Mouse (Mus musculus) liver, postnatal 0 days (tissue): ENCODE measurements at regions not wholly inside any gene's neighbourhood (a gene's known extent, or its start where the extent isn't known, plus 50 kb on each side); places are given as distances from the start of the nearest gene placed in this dataset.

ENCODE experiments used
- ATAC-seq: fragments of 200-750 bp; cut with Nextera tagmentation; 2 replicates; pipeline ENCODE4 v1.8.0; 2017; ENCODE audit warnings: mild to moderate bottlenecking, moderate library complexity
- DNase-seq: peaks from one replicate; pipeline ENCODE4 v3.0.0-alpha.2; 2016
- H3K27ac ChIP-seq: fragments of 300-500 bp; sonication (generic); 2 replicates; pipeline ENCODE4 v1.5.1; 2014; ENCODE audit warnings: antibody characterized with exemption, moderate library complexity, mild to moderate bottlenecking, low read depth
- H3K27me3 ChIP-seq: fragments of 300-500 bp; sonication (generic); 2 replicates; pipeline ENCODE4 v1.6.1; 2014; ENCODE audit warnings: low read length, control low read depth, mixed read lengths; ENCODE audit not compliant: insufficient read depth
- H3K36me3 ChIP-seq: fragments of 300-500 bp; sonication (generic); replicated peaks from 2 replicates; pipeline ENCODE4 v1.6.1; 2014; ENCODE audit warnings: mild to moderate bottlenecking, control low read depth, low read length, moderate library complexity, mixed read lengths; ENCODE audit not compliant: insufficient read depth
- H3K4me1 ChIP-seq: fragments of 300-500 bp; sonication (generic); 2 replicates; pipeline ENCODE4 v1.6.1; 2014; ENCODE audit warnings: antibody characterized with exemption, mild to moderate bottlenecking, control low read depth; ENCODE audit not compliant: insufficient read depth
- H3K4me2 ChIP-seq: fragments of 300-500 bp; sonication (generic); 2 replicates; pipeline ENCODE4 v1.6.1; 2014; ENCODE audit warnings: low read depth, mild to moderate bottlenecking, low read length, moderate library complexity, mixed read lengths
- H3K4me3 ChIP-seq: fragments of 300-500 bp; sonication (generic); 2 replicates; pipeline ENCODE4 v1.5.1; 2014; ENCODE audit warnings: low read depth, low read length
- H3K9ac ChIP-seq: fragments of 300-500 bp; sonication (generic); replicated peaks from 2 replicates; pipeline ENCODE4 v1.6.1; 2014; ENCODE audit warnings: mild to moderate bottlenecking, moderate library complexity
- H3K9me3 ChIP-seq: fragments of 300-500 bp; sonication (generic); 2 replicates; pipeline ENCODE4 v1.6.1; 2016; ENCODE audit warnings: mild to moderate bottlenecking, control low read depth, low read length, mixed read lengths
- CTCF ChIP-seq: sonication (generic); IDR thresholded peaks from 2 replicates; pipeline ENCODE4 v1.5.1; 2016; ENCODE audit warnings: antibody characterized with exemption, low read depth
- EP300 ChIP-seq: IDR thresholded peaks from 2 replicates; pipeline ENCODE4 v1.6.1; 2016; ENCODE audit warnings: antibody characterized with exemption, low read depth, mild to moderate bottlenecking
- WGBS: fragments of 180-500 bp; shearing (Covaris S2); extraction: QIAGEN DNeasy Blood & Tissue Kit; methylation state at CpG from one replicate; pipeline ENCODE4 v1.1.7; 2014; ENCODE audit not compliant: insufficient replicate concordance; 5-methylcytosine and 5-hydroxymethylcytosine counted together

- H3K9ac ChIP-seq: no peak overlapping the region
- no peaks in the 10 kb centered on the region for H3K9me3 ChIP-seq
- no peaks in the 10 kb centered on the region for H3K4me1 ChIP-seq
- 87% methylated on average over 1 of the region's 1 CpGs for WGBS
- TF ChIP-seq CTCF (no peak), EP300 (no peak)
- no peak overlapping the region for H3K4me2 ChIP-seq
- no peak for ATAC-seq
- H3K36me3 ChIP-seq: no peaks in the 10 kb centered on the region
- no peak overlapping the region for H3K4me3 ChIP-seq
- no peak for DNase-seq
- no peaks in the 10 kb centered on the region for H3K27me3 ChIP-seq
- H3K27ac ChIP-seq: no peak overlapping the region
These were observed 122.7 kb upstream of the Kbtbd8 start for GRCm38 (mm10) chr6:94994376-94994775.

GRCm38 (mm10) chr6:94987427-94987826 is 129.6 kb upstream of the Kbtbd8 start:
- no peak overlapping the region for H3K27ac ChIP-seq
- no peak overlapping the region for H3K4me2 ChIP-seq
- WGBS: 50% methylated on average over 5 of the region's 5 CpGs
- H3K4me1 ChIP-seq: no peaks in the 10 kb centered on the region
- ATAC-seq (no peak), DNase-seq (no peak)
- no peaks in the 10 kb centered on the region for H3K9me3 ChIP-seq
- no peaks in the 10 kb centered on the region for H3K27me3 ChIP-seq
- TF ChIP-seq EP300: no peak
- no peak for TF ChIP-seq CTCF
- no peak overlapping the region for H3K4me3 ChIP-seq
- H3K36me3 ChIP-seq: no peaks in the 10 kb centered on the region
- H3K9ac ChIP-seq: no peak overlapping the region

GRCm38 (mm10) chr6:94986346-94986745 is 130.7 kb upstream of the Kbtbd8 start:
- ATAC-seq (no peak), DNase-seq (no peak)
- no peak overlapping the region for H3K9ac ChIP-seq
- H3K9me3 ChIP-seq: no peaks in the 10 kb centered on the region
- no peak overlapping the region for H3K27ac ChIP-seq
- TF ChIP-seq CTCF (peak; percentile 80), EP300 (no peak)
- WGBS: 24% methylated on average over 4 of the region's 4 CpGs
- H3K36me3 ChIP-seq: no peaks in the 10 kb centered on the region
- no peaks in the 10 kb centered on the region for H3K4me1 ChIP-seq
- H3K4me3 ChIP-seq: no peak overlapping the region
- H3K4me2 ChIP-seq: no peak overlapping the region
- H3K27me3 ChIP-seq: no peaks in the 10 kb centered on the region

GRCm38 (mm10) chr6:94984411-94984895 is 132.6 kb upstream of the Kbtbd8 start:
- no peaks in the 10 kb centered on the region for H3K36me3 ChIP-seq
- no peaks in the 10 kb centered on the region for H3K27me3 ChIP-seq
- TF ChIP-seq EP300 (no peak), CTCF (no peak)
- no peak for ATAC-seq
- no peak overlapping the region for H3K27ac ChIP-seq
- H3K9me3 ChIP-seq: no peaks in the 10 kb centered on the region
- H3K4me2 ChIP-seq: no peak overlapping the region
- no peak for DNase-seq
- H3K4me3 ChIP-seq: no peak overlapping the region
- 73% methylated on average over 3 of the region's 3 CpGs for WGBS
- no peaks in the 10 kb centered on the region for H3K4me1 ChIP-seq
- H3K9ac ChIP-seq: no peak overlapping the region

- Histone ChIP-seq H3K4me1 (no peaks in the 10 kb centered on the region), H3K27ac (no peak overlapping the region), H3K4me3 (no peak overlapping the region), H3K36me3 (no peaks in the 10 kb centered on the region), H3K9ac (no peak overlapping the region), H3K27me3 (no peaks in the 10 kb centered on the region), H3K9me3 (no peaks in the 10 kb centered on the region), H3K4me2 (no peak overlapping the region)
- WGBS: 69% methylated on average over 5 of the region's 5 CpGs
- TF ChIP-seq EP300: no peak
- no peak for TF ChIP-seq CTCF
- DNase-seq (no peak), ATAC-seq (no peak)
These were observed 148.4 kb upstream of the Kbtbd8 start for GRCm38 (mm10) chr6:94968683-94969082.

- Histone ChIP-seq H3K36me3 (no peaks in the 10 kb centered on the region), H3K9me3 (no peaks in the 10 kb centered on the region), H3K4me3 (no peak overlapping the region), H3K4me2 (no peak overlapping the region), H3K27me3 (no peaks in the 10 kb centered on the region), H3K27ac (no peak overlapping the region), H3K4me1 (no peaks in the 10 kb centered on the region), H3K9ac (no peak overlapping the region)
- TF ChIP-seq EP300 (no peak), CTCF (peak; percentile 73)
- DNase-seq (no peak), ATAC-seq (no peak)
- 3% methylated on average over 3 of the region's 3 CpGs for WGBS
These were observed 150.1 kb upstream of the Kbtbd8 start for GRCm38 (mm10) chr6:94966962-94967361.

- H3K27ac ChIP-seq: no peak overlapping the region
- no peaks in the 10 kb centered on the region for H3K9me3 ChIP-seq
- no peak overlapping the region for H3K9ac ChIP-seq
- ATAC-seq: no peak
- no peak for DNase-seq
- no peaks in the 10 kb centered on the region for H3K4me1 ChIP-seq
- no peaks in the 10 kb centered on the region for H3K36me3 ChIP-seq
- TF ChIP-seq CTCF (no peak), EP300 (no peak)
- no peak overlapping the region for H3K4me3 ChIP-seq
- H3K4me2 ChIP-seq: no peak overlapping the region
- 59% methylated on average over 4 of the region's 4 CpGs for WGBS
- no peaks in the 10 kb centered on the region for H3K27me3 ChIP-seq
These were observed 153.8 kb upstream of the Kbtbd8 start for GRCm38 (mm10) chr6:94963204-94963603.
